Mouse (Mus musculus) forelimb bud, embryonic 11.5 days (tissue): ENCODE measurements around the gene Hist1h2ad.
"Not testable (repeated sequence)": the region's sequence is repeated elsewhere in the genome, so short reads cannot be mapped to it uniquely, and the experiment has no call there.

Experiments used
- DNase-seq: peaks from one replicate; pipeline ENCODE4 v3.0.0-alpha.2; 2012; ENCODE audit warnings: low read depth, low spot score

Gene Hist1h2ad

DNA sequence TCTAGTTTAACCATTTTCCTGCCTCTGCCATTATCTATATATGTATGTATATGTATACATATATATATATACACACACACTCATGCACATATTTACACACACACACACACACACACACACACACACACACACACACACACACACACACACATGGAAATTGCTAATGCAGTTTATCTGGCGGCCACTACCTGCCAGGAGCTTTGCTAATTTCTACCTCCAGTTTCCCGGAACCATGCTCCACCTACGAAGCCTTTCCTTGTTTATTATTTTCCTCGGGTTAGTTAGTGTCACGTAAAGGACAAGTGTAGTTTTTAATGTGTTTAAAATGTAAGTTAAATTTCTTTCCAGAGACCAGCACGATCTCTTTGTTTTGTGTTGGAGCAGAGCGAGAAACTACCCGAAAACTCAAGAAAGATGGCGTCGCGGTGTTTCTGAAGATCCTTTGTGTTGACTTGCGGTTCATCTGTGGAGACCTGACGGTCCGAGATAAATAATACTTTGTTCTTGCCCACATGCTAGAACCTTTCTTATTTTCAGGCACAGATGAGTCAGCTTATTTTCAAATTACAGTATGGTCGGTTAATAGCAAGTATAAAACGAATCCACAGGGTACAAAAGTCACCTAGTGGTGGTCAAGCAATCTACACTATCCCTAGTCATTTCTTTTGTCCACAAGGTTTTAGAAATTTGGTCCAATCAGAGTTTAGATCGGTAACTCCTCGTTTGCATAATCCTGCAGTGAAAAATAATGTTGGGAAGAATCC is 11.3 kb upstream of the Hist1h2ad start:
- DNase-seq = peak; percentile 80

DNA sequence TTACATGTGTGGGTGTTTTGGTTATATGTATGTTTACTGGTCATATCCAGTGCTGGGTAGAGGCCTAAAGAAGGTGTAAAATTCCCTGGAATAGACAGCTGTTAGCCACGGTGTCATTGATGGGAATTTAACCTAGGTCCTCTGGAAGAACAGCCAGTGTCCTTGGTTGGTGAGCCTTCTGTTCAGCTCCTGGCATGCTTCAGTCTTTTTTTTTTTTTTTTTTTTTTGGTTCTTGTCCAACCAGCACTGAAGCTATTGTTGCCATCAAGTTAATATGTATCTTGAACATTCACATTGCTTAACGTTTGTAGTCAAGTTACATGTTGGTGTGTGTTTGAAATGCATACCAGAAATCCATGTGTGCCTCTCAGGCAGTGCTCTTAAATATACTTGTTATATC is 9.7 kb upstream of the Hist1h2ad start:
- no peak for DNase-seq

DNA sequence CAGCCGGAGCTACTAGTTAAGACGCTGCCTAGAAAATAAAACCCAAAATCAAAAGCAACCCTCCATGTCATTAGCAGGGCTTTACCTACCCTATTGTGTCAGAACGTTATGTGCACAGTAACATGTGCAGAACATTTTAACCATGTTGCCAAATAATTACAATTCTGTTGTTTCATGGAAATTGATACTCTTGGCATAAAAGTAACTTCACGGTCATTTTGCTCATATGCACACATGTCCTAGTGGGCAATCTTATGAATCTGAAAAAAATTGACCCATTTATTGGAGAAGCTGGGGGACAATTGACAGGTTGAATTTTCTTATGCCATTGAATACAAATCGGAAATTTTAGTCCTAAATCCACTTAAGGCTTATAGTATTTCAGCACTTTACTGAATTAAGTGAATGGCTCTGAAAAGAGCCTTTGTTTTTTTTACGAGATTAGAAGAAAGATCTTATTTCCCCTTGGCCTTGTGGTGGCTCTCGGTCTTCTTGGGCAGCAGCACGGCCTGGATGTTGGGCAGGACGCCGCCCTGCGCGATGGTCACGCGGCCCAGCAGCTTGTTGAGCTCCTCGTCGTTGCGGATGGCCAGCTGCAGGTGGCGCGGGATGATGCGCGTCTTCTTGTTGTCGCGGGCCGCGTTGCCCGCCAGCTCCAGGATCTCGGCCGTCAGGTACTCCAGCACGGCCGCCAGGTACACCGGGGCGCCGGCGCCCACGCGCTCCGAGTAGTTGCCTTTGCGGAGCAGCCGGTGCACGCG is 3.7 kb upstream of the Hist1h2ad start:
- not testable (repeated sequence) for DNase-seq

DNA sequence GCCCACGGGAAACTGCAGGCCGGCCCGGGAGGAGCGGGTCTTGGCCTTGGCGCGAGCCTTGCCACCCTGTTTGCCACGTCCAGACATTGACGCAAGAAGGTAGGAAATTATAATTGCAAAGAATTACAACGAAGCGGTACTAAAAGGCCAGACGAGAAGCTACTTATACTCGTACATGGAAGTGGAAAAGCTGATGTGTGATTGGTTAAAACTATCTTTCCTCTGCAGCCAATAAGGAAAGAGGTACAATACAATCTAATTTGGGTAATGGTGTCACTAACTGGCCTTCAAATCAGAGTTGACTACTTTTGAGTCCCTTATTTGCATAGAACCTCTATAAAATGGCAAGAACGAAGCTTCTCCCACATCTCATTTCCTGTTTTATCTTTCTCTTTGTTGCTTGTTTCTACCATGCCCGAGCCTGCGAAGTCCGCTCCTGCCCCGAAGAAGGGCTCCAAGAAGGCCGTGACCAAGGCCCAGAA is 3.1 kb upstream of the Hist1h2ad start, which contains the start of the genes Hist1h2ae and Hist1h2bg:
Hist1h2ae (minus strand) TSS at position 199 of the 482 bp plus-strand sequence.
Hist1h2bg (plus strand) TSS at position 375 of the 482 bp plus-strand sequence.
- peak; percentile 95 for DNase-seq

DNA sequence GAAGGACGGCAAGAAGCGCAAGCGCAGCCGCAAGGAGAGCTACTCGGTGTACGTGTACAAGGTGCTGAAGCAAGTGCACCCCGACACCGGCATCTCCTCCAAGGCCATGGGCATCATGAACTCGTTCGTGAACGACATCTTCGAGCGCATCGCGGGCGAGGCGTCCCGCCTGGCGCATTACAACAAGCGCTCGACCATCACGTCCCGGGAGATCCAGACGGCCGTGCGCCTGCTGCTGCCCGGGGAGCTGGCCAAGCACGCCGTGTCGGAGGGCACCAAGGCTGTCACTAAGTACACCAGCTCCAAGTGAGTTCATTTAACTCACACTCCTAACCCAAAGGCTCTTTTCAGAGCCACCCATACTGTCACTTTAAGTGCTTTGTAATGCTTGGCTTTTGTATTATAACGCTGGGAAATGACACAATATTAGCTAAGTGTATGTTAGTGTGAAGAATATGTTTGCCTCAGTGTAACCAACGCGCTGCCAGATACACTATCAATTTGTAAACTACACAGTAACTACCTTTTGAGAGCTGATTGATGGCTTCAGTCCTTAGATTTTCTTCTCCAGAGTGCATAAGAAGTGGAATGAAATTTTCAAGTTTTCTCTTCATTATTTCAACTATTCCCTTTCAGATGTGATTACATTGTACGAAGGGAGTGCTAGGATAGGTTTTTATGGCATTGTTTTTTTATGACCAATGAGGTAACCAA is 2.5 kb upstream of the Hist1h2ad start:
- DNase-seq = not testable (repeated sequence)

DNA sequence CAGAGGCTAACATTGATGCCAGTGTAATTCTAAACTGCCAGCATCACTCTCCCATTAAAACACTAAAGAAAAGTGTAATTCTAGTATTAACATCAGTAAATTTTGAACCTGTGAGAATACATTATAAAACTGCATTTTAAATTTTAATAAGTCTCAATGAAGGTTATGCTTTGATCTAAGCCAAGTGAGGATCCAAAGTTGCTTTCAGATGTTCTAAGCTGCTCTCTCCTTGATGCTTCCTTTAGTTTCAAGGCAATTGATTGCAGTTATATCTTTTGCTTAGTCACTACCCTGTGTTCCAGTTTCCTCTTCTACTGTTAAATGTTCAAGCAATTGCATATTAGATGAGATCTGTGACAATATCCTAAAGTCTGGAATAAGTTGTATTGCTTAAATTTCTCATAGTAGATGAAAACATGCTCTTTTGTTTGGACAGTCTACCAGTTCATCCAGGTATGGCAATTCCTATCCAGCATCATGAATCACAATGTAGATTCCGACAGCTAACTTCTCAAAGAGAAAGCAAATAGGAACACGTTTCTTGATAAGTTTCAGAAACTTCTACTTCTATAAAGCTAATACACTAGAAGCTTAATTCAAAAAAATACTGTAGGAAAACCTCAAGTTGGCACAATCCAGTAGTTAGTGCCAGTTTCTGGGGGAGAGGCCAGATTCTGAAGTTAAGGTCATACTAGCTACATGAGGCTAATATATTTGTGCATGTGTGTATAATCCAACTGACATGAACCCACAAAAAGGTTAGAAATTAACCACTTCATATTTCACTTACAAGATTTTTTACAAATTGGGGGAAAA is 1.8 kb upstream of the Hist1h2ad start:
- DNase-seq = no peak

DNA sequence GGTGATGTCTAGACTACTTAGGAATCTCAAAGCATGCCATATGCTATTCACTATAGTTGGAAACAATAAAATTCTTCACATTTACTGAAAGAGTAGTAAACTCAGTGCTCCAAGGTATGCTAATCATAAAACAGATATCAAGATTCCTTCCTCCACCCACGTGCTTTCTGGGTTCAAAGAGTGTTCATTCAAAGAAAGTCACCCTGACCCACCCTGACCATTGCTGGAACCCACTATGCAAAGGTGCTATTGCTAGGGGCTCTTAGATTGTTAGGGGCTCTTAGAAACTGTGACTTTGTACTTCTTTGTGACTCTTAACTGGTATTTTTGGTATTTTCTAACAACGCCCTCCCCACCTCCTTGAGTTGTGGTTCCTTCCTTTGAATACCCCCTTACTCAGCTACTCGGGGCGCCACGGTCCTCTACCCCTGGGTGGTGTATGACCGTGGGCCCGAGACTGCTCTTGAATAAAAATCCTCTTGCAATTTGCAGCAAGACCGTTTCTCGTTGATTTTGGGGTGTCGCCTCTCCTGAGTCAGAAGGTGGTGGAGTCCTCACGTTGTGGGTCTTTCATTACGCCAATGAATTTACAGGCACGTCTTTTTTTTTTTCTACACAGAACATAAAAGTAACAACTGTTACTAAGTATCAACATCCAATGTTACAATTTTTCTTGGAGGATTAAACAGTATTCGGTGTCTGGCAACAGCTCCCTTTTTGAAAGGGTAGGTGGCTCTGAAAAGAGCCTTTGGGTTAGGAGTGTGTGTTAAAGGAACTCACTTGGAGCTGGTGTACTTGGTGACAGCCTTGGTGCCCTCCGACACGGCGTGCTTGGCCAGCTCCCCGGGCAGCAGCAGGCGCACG is 915 bp upstream of the Hist1h2ad start:
- DNase-seq = not testable (repeated sequence)

DNA sequence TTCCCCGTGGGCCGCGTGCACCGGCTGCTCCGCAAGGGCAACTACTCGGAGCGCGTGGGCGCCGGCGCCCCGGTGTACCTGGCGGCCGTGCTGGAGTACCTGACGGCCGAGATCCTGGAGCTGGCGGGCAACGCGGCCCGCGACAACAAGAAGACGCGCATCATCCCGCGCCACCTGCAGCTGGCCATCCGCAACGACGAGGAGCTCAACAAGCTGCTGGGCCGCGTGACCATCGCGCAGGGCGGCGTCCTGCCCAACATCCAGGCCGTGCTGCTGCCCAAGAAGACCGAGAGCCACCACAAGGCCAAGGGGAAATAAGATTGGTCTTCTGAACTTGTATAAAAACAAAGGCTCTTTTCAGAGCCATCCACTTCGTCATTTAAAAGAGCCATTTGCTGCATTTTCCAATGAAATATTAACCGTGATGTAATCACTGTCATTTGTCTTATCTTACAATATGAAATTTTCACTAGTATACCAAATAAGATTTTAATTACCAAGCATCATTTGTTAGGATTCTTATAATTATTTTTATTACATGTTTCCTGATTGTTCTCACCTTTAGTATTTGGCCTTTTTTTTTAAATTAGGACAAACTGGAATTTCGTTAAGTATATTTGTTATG is 477 bp downstream of the Hist1h2ad start:
- not testable (repeated sequence) for DNase-seq

DNA sequence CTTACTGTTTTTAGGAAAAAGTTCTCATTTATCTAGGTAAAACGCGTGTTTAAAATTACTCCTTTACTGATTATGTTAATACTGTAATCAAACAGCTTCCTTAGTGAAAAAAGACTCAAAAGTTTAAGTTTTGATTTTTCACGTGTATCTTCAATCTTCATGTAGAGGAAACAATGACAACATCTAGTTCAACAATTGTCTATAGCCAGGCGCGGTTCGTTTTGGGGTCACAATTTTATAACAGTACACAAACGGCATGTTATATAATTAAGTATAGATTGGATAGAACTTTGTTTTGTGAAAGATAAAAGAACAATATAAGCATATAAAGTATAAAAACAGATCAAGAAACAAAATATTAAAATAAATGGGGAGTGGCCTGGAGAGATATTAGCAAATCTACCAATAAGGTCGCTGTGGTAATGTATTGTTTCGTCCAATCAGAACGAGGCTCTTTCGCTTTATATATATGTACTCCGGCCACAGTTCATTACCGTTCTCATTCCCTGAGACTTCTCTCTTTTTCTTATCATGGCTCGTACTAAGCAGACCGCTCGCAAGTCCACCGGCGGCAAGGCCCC is 1.2 kb downstream of the Hist1h2ad start, which contains the start of gene Hist1h3d:
Hist1h3d (plus strand) TSS at position 493 of the 581 bp plus-strand sequence.
- peak; percentile 89 for DNase-seq

DNA sequence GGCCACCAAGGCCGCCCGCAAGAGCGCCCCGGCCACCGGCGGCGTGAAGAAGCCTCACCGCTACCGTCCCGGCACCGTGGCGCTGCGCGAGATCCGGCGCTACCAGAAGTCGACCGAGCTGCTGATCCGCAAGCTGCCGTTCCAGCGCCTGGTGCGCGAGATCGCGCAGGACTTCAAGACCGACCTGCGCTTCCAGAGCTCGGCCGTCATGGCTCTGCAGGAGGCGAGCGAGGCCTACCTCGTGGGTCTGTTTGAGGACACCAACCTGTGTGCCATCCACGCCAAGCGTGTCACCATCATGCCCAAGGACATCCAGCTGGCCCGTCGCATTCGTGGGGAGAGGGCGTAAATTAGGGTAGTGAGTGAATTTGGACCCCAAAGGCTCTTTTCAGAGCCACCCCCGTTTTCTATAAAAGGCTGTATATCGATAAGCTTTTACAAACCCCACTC is 1.7 kb downstream of the Hist1h2ad start:
- DNase-seq = peak; percentile 11

DNA sequence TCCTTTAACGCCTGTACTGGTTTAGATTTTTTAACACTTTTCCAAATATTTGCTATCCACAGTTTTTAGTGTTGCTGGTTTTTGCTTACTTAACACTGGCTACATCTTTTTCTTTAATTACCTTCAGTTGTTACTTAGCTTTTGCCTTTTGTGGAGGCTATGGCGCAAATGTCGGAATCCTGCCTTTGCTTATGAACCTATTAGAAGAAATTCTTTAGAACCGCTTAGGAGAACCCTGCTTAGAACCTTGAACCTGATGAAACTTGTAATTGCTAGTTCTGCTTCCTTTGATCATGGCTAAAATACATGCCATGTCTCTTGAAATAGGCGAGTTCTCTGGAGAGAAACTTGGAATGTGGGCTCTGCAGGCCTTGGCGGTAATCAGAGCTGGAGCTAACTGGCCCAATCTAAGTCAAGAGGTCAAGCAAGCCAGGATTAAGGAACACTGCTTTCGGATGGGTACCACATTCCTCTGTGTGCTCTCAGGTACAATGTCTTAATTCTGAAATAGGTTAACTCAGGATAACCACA is 2.2 kb downstream of the Hist1h2ad start:
- peak; percentile 57 for DNase-seq

DNA sequence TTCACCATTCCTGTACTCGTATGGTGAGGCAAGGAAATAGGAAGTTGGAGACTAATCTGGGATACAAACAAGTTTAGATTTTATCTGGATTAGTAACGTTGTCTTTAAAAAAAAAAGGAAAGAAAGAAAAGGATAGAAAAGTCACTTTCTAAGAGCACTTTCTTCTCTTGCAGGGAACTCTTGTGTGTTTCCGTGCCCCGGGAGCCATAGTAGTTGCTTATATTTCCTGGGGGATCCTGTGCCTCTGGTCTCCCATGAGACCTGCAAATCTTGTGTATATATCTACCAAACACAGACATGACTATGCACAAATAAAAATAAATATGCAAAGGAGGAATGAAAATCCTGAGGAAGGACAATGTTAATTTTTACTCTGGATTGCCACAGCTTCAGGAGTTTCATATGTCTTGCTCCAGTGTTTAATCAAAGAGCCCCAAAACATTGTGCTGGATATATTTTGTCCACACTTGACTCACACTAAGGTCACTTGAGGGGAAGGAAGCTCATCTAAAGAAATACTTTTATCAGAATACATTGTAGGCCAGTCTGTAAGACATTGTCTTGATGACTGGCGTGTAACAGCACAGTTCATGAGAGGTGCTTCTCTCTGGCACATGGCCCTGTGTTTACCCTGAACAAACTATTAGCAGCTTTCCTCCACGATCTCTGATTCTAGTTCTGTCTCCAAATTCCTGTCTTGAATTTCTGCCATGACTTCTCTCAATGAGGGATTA is 2.9 kb downstream of the Hist1h2ad start:
- DNase-seq = peak; percentile 12

DNA sequence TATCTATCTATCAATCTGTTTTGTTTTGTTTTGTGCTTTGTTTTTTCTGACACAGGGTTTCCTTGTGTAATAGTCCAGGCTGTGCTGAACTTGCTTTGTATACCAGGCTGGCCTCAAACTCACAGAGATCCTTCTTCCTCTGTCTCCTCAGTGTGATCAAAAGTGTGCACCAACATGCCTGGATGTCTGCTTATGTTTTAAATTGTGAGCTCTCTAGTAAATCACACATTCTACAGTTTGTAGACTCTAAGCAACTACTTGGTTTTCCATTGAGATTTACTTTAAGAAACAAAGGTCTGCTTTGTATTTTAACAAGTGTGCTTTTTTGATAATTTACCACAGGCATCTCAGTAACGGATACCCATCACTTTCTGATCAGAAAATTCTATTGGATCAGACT is 3.7 kb downstream of the Hist1h2ad start:
- DNase-seq = no peak

DNA sequence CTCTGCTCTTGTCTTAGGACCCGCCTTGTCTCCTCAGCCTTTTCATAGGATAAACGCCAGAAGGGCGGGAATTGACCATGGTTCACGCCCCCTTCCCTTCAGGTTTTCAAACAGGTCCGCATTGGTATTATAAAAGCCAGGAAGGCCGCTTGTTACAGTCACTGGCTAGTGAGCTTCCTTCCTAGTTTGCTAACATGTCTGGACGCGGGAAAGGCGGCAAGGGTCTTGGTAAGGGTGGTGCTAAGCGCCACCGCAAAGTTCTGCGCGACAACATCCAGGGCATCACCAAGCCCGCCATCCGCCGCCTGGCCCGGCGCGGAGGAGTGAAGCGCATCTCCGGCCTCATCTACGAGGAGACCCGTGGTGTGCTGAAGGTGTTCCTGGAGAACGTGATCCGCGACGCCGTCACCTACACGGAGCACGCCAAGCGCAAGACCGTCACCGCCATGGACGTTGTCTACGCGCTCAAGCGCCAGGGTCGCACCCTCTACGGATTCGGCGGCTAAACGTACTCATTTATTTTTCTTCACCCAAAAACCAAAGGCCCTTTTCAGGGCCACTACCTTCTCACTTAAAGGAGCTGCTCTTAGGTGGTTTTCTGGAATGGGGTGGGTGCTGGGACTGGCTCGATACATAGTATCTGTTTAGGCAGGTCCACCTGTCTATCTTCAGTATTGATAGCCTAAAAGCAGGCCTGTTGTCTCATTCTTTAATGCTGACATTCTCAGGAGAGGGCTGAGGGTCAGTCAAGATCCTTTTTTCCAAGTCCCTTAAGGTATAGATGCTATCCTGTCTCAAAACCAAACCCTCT is 7.4 kb downstream of the Hist1h2ad start, which contains the start of gene Hist1h4d:
Hist1h4d (plus strand) TSS at position 191 of the 811 bp plus-strand sequence.
- DNase-seq = peak; percentile 97

DNA sequence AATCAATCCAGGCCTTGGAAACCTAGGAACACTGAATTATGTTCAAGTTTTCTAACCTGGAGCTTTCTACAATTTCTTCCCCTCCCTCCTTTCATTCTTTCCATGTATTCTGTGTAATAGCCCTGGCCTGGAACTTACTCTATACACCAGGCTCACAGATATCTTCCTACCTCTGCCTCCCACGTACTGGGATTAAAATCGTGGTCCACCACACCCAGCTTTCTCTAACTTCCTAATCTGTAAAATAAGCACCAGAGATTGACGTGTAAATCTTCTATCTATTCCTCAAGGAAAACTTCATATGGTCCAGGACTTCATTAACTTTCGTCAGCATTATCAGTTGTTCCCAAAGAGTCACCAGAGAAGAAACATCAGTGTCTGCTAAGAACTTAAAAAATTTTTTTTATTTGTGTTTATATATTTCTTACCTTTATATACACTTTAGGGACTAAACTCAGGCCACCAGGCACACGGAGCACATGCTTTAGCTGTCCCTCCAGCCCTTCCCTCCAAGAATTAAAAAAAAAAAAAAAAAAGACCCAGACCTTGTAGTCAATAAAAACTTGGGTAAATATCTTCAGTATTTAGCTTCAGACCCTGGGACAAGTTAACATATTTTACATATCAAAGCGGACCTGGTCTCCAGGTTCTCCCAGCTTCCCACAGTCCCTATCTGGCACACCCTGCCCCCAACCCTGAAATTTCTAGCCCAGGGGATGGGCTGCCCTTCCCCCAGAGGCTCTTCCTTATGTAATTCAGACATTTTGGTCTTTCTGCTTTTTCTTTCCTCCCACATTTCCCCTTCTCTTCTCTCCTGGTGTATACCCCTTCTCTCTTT is 8.3 kb downstream of the Hist1h2ad start:
- peak; percentile 34 for DNase-seq

DNA sequence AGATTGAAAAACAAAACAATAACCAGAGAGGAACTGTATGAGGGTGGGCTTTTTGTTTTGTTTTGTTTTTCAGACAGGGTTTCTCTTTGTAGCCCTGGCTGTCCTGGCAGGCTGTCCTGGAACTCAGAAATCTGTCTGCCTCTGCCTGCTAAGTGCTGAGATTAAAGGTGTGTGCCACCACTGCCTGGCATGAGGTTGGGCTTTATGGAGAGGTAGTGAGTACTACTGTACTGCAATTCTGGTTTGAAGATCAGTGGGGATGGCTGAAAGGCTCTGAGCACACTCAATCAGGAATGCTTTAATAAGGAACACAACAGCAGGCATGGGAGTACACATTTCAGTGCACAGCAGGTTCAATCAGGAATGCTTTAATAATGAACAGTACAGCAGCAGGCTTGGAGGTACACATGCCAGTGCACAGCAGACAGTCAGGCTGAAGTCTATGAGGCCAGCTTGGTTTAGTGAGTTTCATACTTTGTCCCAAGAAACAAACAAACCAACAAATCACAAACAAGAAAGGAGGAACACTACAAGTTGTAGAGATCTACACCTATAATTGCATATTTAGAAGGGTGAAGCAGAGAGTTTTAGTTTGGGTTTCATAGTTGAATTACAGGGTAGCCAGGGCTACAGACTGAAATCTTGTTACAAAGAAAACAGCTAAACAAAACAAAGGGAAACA is 9.3 kb downstream of the Hist1h2ad start:
- DNase-seq = peak; percentile 14
